Mouse (Mus musculus) embryonic facial prominence, embryonic 12.5 days (tissue): Measurements from ENCODE around the gene Pcnx4. TPM values are rescaled to one million over a fixed set of nuclear protein-coding genes. Genes with fewer than 3 reads are reported as not detected.
"Not testable (repeated sequence)": the region's sequence is repeated elsewhere in the genome, so short reads cannot be mapped to it uniquely, and the experiment has no call there.

Source experiments
- ATAC-seq: fragments of 200-750 bp; cut with Nextera tagmentation; 2 replicates; pipeline ENCODE4 v1.8.0; 2017; ENCODE audit not compliant: insufficient number of reproducible peaks, insufficient read depth, low FRiP score, low TSS enrichment
- H3K27ac ChIP-seq: fragments of 300-500 bp; sonication (generic); 2 replicates; pipeline ENCODE4 v1.5.1; 2016; ENCODE audit warnings: mild to moderate bottlenecking
- H3K27me3 ChIP-seq: fragments of 300-500 bp; sonication (generic); 2 replicates; pipeline ENCODE4 v1.6.1; 2016; ENCODE audit warnings: mild to moderate bottlenecking, moderate library complexity
- H3K36me3 ChIP-seq: fragments of 300-500 bp; sonication (generic); 2 replicates; pipeline ENCODE4 v1.6.1; 2016; ENCODE audit warnings: mild to moderate bottlenecking
- H3K4me1 ChIP-seq: fragments of 300-500 bp; sonication (generic); 2 replicates; pipeline ENCODE4 v1.6.1; 2016
- H3K4me2 ChIP-seq: fragments of 300-500 bp; sonication (generic); replicated peaks from 2 replicates; pipeline ENCODE4 v1.6.1; 2016; ENCODE audit warnings: mild to moderate bottlenecking, moderate library complexity
- H3K4me3 ChIP-seq: fragments of 300-500 bp; sonication (generic); 2 replicates; pipeline ENCODE4 v1.5.1; 2016; ENCODE audit warnings: mild to moderate bottlenecking
- H3K9ac ChIP-seq: fragments of 300-500 bp; sonication (generic); 2 replicates; pipeline ENCODE4 v1.6.1; 2016; ENCODE audit warnings: mild to moderate bottlenecking, moderate library complexity
- H3K9me3 ChIP-seq: fragments of 300-500 bp; sonication (generic); 2 replicates; pipeline ENCODE4 v1.6.1; 2016; ENCODE audit warnings: mild to moderate bottlenecking, moderate library complexity
- WGBS: fragments of 180-500 bp; shearing (Covaris S2); methylation state at CpG from one replicate; pipeline ENCODE4 v1.1.7; 2016; 5-methylcytosine and 5-hydroxymethylcytosine counted together
- polyA plus RNA-seq: library from polyadenylated mRNA; unstranded; fragments of >200 nt; fragmentation: Nextera tagmentation; extraction: Ambion mirVana; gene quantifications from 2 replicates; pipeline ENCODE4 v1.2.1, GENCODE M21; 2016

Pcnx4 gene
- polyA plus RNA-seq, 1 experiment from 2014 or later, result 17.4 TPM

DNA sequence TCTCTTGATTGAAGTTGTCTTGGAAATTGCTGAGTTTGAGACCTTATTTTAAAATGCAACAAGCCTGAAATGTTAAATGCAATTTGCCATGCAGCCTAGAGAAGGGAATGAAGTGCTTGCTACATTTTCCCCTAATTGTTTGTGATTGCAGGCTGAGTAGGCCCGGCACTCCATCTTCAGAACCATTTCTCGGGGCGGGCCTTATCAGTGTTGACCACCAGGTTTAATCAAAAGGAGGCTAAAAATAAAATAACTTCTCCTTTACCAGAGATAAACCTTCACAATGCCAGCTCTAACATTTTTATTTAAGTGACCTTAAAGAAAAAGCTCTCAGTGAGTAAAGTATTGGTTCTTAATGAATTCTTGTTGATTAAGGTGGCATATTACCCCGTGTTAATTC is 10.6 kb upstream of the Pcnx4 start:
- H3K27me3 ChIP-seq, result no peaks in the 10 kb centered on the region
- no peaks in the 10 kb centered on the region for H3K4me1 ChIP-seq
- H3K4me2 ChIP-seq, result no peak overlapping the region
- 69% methylated on average over 4 of the region's 4 CpGs for WGBS
- no peak overlapping the region for H3K27ac ChIP-seq
- H3K9ac ChIP-seq, result no peak overlapping the region
- H3K36me3 ChIP-seq, result no peaks in the 10 kb centered on the region
- H3K4me3 ChIP-seq, result no peak overlapping the region
- H3K9me3 ChIP-seq, result no peaks in the 10 kb centered on the region
- ATAC-seq, result no peak

DNA sequence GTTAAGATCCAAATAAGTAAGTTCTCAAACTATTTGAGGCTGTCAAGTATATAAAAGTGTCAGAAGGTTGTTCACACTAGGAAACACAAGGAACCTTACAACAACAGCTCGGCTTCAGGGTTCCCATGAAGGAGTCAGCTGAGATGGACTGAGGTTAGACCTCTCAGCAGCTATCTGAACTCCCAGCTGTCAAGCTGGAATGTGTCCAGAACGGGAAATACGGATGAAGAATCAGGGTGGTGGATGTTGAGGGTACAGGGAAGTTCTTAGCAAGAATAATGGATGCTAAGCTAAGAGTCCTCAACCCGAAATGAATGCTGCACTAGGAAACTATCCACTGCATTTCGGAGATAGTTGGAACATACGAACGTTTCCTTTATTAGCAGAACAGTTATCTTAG is 3.9 kb upstream of the Pcnx4 start:
- WGBS, result 89% methylated on average over 7 of the region's 7 CpGs
- no peaks in the 10 kb centered on the region for H3K27me3 ChIP-seq
- no peaks in the 10 kb centered on the region for H3K36me3 ChIP-seq
- no peak for ATAC-seq
- no peak overlapping the region for H3K4me3 ChIP-seq
- no peak overlapping the region for H3K27ac ChIP-seq
- no peak overlapping the region for H3K4me2 ChIP-seq
- no peaks in the 10 kb centered on the region for H3K9me3 ChIP-seq
- peaks cover 6% of the 10 kb centered on the region; the same call in 1 of the 2 replicates for H3K4me1 ChIP-seq
- no peak overlapping the region for H3K9ac ChIP-seq

DNA sequence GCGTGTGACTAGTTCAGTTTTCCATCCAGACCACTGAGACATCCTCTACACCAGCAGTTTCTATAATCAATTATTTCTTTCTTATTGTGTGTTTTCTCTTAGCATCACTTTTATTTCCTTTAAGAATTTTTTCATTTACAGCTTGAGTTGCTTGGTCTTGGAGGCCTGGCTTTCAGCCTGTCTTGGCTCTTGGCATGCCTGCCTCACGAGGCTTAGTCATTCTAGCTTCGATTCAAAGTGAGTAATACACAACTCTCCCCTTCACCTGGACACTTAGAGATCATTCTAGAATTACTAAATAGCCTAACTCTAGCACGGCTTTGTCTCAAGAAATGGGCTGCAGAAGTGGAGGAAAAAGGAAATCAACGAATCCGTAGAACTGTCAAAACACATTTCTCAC is 2.2 kb upstream of the Pcnx4 start:
- no peak for ATAC-seq
- Histone ChIP-seq H3K4me1 (peaks cover 9% of the 10 kb centered on the region; the same call in 1 of the 2 replicates), H3K9ac (no peak overlapping the region), H3K27ac (no peak overlapping the region), H3K9me3 (no peaks in the 10 kb centered on the region), H3K4me3 (no peak overlapping the region), H3K36me3 (no peaks in the 10 kb centered on the region), H3K27me3 (no peaks in the 10 kb centered on the region), H3K4me2 (no peak overlapping the region)
- WGBS, result 85% methylated on average over 6 of the region's 6 CpGs

DNA sequence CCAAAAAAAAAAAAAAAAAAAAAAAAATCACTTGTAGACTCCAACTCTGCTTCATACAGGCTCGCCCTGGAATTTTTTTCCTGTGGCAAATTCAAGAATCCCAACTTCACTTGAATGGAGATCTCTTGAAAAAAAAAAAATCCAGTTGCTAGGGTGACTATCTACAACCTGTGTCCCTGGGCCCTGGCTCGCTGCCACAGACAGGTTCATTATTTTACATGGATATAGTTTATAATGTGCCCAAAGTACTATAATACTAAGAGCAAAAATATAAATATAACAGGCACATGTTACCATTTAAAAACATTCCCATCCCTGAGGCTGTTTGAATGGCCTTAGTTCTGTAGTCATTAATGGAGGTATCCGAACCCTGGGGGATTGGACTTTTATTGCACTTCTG is 584 bp upstream of the Pcnx4 start:
- no peaks in the 10 kb centered on the region for H3K9me3 ChIP-seq
- H3K9ac ChIP-seq, result 0 out of 2 replicates have a peak overlapping the region, but pooled peaks have one; percentile 32
- 46% methylated on average over 3 of the region's 3 CpGs for WGBS
- H3K27ac ChIP-seq, result no peak overlapping the region
- H3K36me3 ChIP-seq, result no peaks in the 10 kb centered on the region
- peak overlapping the region; percentile 57 for H3K4me3 ChIP-seq
- H3K27me3 ChIP-seq, result no peaks in the 10 kb centered on the region
- peaks cover 9% of the 10 kb centered on the region; the same call in 1 of the 2 replicates for H3K4me1 ChIP-seq
- H3K4me2 ChIP-seq, result peak overlapping the region; percentile 60
- no peak for ATAC-seq

DNA sequence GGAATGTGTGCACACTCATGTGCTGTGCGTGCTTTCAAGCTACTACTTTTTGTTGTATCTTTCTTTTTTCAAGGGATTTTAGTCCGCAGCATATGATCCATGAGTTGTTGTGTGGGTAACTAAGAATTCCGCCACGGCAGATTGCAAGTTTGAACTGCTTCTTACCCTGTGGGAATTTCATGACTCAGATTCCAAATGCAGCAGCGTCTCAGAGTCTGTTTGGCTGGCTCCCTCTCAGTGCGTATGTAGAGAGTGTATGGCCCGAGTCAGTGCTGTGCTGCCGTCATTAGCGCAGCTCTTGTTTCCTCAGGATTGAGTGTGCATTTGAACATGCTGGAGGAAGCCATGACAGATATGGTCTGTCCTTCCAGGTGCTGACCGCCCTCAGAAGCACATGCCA is 2.4 kb downstream of the Pcnx4 start:
- Histone ChIP-seq H3K9ac (no peak overlapping the region), H3K27me3 (no peaks in the 10 kb centered on the region), H3K36me3 (peaks cover 17% of the 10 kb centered on the region), H3K4me2 (no peak overlapping the region), H3K27ac (no peak overlapping the region), H3K9me3 (no peaks in the 10 kb centered on the region), H3K4me3 (no peak overlapping the region), H3K4me1 (peaks cover 9% of the 10 kb centered on the region; the same call in 1 of the 2 replicates)
- WGBS, result 85% methylated on average over 10 of the region's 10 CpGs
- no peak for ATAC-seq

DNA sequence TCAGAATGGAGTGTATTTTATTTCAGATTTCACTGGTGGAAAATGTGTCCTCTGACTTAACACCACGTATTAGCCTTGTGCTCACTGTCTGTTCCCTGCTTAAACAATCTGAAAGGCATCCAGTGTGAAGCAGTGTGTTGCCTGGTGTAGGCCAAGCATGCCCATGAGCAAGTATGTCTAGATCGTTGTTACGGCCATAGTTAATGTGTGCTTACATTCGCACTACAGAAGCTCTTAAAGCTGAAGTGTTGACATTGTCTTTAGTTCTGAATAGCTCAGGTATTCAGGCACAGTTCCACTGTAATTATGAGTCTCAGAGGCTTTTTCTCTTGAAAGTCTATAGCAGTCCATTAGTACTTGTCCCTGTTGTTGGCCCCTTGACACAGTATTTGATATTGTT is 18.2 kb downstream of the Pcnx4 start:
- Histone ChIP-seq H3K27me3 (no peaks in the 10 kb centered on the region), H3K9me3 (no peaks in the 10 kb centered on the region), H3K36me3 (no peaks in the 10 kb centered on the region), H3K27ac (no peak overlapping the region), H3K4me2 (no peak overlapping the region), H3K4me1 (no peaks in the 10 kb centered on the region), H3K4me3 (no peak overlapping the region), H3K9ac (no peak overlapping the region)
- 69% methylated on average over 4 of the region's 4 CpGs for WGBS
- ATAC-seq, result no peak

DNA sequence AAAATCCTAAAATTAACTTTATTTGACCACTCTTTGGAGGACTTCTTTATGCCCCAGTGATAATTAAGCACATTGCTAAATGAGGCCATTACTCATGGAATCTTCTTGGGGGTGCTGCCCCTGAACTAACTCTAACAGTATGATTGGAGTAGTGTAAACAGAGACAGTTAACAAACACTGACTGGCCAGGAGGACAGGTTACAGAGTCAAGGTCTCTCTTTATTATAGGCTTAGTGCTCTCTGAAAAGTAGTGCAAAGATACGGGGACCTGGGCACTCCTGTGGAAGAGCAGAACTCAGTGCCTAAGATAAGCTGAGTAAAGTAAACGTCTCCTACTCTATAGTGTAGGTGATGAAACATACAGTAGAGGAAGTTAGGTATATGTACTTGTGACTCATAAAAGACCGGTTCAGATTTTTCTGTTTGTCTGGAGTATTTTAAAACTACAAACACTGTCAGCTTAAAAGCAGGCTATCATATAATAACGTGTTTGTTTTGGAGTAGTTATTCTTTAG is 28.2 kb downstream of the Pcnx4 start:
- Histone ChIP-seq H3K4me1 (no peaks in the 10 kb centered on the region), H3K36me3 (no peaks in the 10 kb centered on the region), H3K27ac (no peak overlapping the region), H3K4me3 (no peak overlapping the region), H3K4me2 (no peak overlapping the region), H3K27me3 (no peaks in the 10 kb centered on the region), H3K9ac (no peak overlapping the region), H3K9me3 (no peaks in the 10 kb centered on the region)
- ATAC-seq, result no peak
- 88% methylated on average over 4 of the region's 4 CpGs for WGBS

DNA sequence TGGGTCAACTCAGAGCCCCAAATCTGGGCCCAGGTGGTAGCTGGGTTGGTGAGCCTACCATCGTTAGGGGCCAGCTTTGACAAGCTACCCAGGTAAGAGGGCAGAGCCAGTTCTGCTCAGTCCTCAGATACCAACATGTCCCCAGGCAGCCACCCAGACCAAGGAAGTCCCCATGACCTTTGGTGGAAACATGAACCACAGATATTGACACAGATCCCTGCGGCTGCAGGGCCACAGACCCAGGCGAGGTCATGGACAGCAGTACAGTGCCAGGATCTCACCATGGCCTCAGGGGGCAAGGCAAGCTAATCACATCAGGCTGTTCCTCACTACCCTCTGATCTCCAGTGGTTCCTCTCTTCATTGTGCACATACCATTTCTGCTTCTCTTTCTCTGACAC is 45.8 kb downstream of the Pcnx4 start:
- Histone ChIP-seq H3K9me3 (no peaks in the 10 kb centered on the region), H3K4me2 (no peak overlapping the region), H3K4me3 (no peak overlapping the region), H3K27me3 (no peaks in the 10 kb centered on the region), H3K9ac (no peak overlapping the region), H3K4me1 (no peaks in the 10 kb centered on the region), H3K27ac (no peak overlapping the region), H3K36me3 (no peaks in the 10 kb centered on the region; the same call in 1 of the 2 replicates)
- ATAC-seq, result no peak
- 84% methylated on average over 3 of the region's 3 CpGs for WGBS

DNA sequence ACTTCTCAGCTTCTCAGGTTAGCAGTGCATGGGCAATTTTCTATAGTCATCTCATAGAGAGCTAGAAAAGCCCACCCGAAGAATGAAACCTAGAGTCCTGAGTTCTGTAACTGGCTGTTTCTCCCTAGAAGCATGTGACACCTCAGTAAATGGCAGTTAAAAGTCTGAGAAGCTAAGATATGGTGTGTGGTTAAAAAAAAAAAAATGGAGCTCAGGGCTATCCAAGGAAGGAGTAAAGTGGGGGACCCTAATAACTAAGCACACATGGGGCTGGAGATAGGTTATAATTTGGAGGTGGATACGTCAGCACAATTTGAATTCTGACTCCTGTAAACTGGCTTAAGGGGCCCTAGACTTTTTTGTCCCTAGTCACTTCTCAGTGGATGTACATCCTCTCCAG is 46.9 kb downstream of the Pcnx4 start:
- Histone ChIP-seq H3K27ac (no peak overlapping the region), H3K27me3 (no peaks in the 10 kb centered on the region), H3K4me3 (no peak overlapping the region), H3K9ac (no peak overlapping the region), H3K36me3 (no peaks in the 10 kb centered on the region; the same call in 1 of the 2 replicates), H3K4me1 (no peaks in the 10 kb centered on the region), H3K4me2 (no peak overlapping the region), H3K9me3 (no peaks in the 10 kb centered on the region)
- 92% methylated on average over 2 of the region's 2 CpGs for WGBS
- no peak for ATAC-seq

DNA sequence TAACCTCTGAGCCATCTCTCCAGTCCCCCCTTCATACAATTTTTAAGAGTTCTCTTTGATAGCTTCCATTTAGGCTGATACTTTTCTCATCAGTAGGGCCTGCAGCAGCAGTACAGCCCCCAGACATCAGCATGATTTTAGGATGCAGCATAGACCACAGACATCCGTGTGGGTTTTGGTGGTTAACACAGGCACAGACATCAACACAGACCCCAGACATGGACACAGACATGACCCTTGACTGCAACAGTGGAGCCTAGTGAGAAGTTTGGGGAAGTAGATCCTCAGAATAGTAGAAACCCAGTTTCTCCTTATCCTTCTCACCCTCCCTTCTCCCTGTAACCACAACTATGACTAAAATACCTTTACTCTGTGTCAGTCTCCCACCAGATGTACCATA is 49.2 kb downstream of the Pcnx4 start:
- no peak overlapping the region for H3K27ac ChIP-seq
- H3K36me3 ChIP-seq, result no peaks in the 10 kb centered on the region
- ATAC-seq, result no peak
- no peak overlapping the region for H3K4me3 ChIP-seq
- H3K9ac ChIP-seq, result no peak overlapping the region
- H3K4me1 ChIP-seq, result no peaks in the 10 kb centered on the region
- no peaks in the 10 kb centered on the region for H3K27me3 ChIP-seq
- no peak overlapping the region for H3K4me2 ChIP-seq
- WGBS, result 80% methylated on average over 1 of the region's 1 CpGs
- no peaks in the 10 kb centered on the region for H3K9me3 ChIP-seq

DNA sequence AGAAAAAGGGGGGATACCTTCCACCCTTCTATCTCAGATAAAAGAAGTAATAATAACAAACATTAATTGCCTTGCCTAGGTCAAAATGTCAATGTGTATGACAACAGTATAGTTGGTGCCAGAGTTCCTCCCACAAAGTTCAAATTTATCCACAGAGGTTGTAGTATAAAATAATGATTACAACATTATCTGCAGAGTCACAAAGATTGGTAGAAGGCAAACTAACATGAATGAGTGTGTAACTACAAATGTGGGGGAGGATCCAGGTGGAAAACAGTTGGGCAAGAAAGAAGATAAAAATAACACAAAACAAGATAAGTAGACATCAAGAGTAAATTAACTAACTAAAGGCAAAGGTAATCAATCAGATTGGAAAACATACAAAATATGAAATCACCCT is 56.8 kb downstream of the Pcnx4 start:
- no peaks in the 10 kb centered on the region for H3K9me3 ChIP-seq
- no peak overlapping the region for H3K9ac ChIP-seq
- no peak overlapping the region for H3K4me2 ChIP-seq
- no peak for ATAC-seq
- H3K4me1 ChIP-seq, result no peaks in the 10 kb centered on the region
- H3K4me3 ChIP-seq, result no peak overlapping the region
- no peaks in the 10 kb centered on the region for H3K27me3 ChIP-seq
- H3K36me3 ChIP-seq, result no peaks in the 10 kb centered on the region
- H3K27ac ChIP-seq, result no peak overlapping the region

DNA sequence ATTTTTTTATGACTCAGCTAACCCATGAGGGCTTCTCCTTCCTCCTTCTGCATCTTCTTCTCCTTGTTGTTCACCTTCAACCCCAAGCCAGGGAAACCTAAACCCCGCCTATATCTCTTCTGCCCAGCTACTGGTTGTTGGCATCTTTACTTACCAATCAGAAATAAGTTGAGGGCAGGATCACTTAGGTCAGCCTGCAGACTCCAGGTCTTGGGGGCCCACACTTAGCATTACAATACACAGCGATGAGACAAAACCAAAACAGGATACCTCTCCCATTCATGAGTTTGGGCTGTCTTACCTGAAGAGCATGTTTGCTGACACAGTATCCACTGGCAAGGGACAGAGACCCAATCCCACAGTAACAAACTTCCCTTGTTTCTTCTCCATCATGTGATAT is 57.8 kb downstream of the Pcnx4 start:
- no peak overlapping the region for H3K4me3 ChIP-seq
- H3K36me3 ChIP-seq, result no peaks in the 10 kb centered on the region
- H3K9me3 ChIP-seq, result no peaks in the 10 kb centered on the region
- ATAC-seq, result no peak
- H3K4me1 ChIP-seq, result no peaks in the 10 kb centered on the region
- H3K4me2 ChIP-seq, result no peak overlapping the region
- H3K9ac ChIP-seq, result no peak overlapping the region
- H3K27me3 ChIP-seq, result no peaks in the 10 kb centered on the region
- WGBS, result 60% methylated on average over 2 of the region's 2 CpGs
- H3K27ac ChIP-seq, result no peak overlapping the region

DNA sequence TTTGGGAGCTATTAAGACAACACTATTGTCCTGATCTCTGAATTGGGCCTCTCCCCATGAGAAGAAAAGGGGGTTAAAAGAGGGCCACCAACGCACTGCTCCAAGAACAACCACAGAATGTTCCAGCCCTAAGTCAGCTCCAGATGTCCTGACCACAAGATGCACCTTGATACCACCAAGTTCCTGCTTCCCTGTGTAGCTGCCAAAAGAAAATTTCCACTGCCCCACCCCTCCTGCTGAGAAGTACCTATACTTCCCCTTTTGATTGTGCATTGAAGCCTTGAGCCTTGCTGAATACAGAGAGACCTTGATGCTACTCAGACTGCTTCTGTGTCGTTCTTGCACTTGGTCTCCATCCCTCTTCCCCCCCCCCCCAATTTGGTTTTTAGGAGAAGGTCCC is 62.5 kb downstream of the Pcnx4 start:
- not testable (repeated sequence) for H3K4me3 ChIP-seq, H3K9me3 ChIP-seq, H3K4me1 ChIP-seq, H3K4me2 ChIP-seq, H3K36me3 ChIP-seq, ATAC-seq, H3K27ac ChIP-seq, H3K9ac ChIP-seq, H3K27me3 ChIP-seq
- WGBS, result 90% methylated on average over 2 of the region's 2 CpGs
